Mouse (Mus musculus): ENCODE data around the gene Cct2. TPM values are rescaled to one million over a fixed set of nuclear protein-coding genes. Genes with fewer than 3 reads are reported as not detected.
A peak's percentile ranks its signal among the peaks of the same experiment; 100 is the strongest.
"Not testable (repeated sequence)": the region's sequence is repeated elsewhere in the genome, so short reads cannot be mapped to it uniquely, and the experiment has no call there.

Gene Cct2
- polyA plus RNA-seq, 1 experiment = 94.0 TPM

- no peak for DNase-seq (ENCODE audit: low read depth, low spot score)
- 4% methylated on average over 7 of the region's 7 CpGs for WGBS
Observed at GRCm38 (mm10) chr10:117064076-117064475, 462 bp upstream of the Cct2 start.

- 2% methylated on average over 15 of the region's 15 CpGs for WGBS
Observed at GRCm38 (mm10) chr10:117062894-117063253, 740 bp downstream of the Cct2 start.

GRCm38 (mm10) chr10:117055668-117056067 is 7.9 kb downstream of the Cct2 start:
- WGBS = 93% methylated on average over 4 of the region's 4 CpGs
- no peak for DNase-seq (ENCODE audit: low read depth, low spot score)

More at GRCm38 (mm10) chr10:117062894-117063253, 740 bp downstream of the Cct2 start:
- DNase-seq (ENCODE audit: low read depth, low spot score) = no peak

GRCm38 (mm10) chr10:117049961-117050597 is 13.5 kb downstream of the Cct2 start:
- DNase-seq (ENCODE audit: low read depth, low spot score) = no peak
- WGBS = 73% methylated on average over 4 of the region's 4 CpGs

- 66% methylated on average over 4 of the region's 4 CpGs for WGBS
- DNase-seq (ENCODE audit: low read depth, low spot score) = no peak
Observed at GRCm38 (mm10) chr10:117049253-117049652, 14.4 kb downstream of the Cct2 start.

GRCm38 (mm10) chr10:117045175-117046056 is 18.2 kb downstream of the Cct2 start, which contains the start of gene Lrrc10:
Gene Lrrc10, plus strand, starts transcription at chr10:117045341.
- DNase-seq (ENCODE audit: low read depth, low spot score) = no peak
- WGBS = 58% methylated on average over 40 of the region's 40 CpGs

GRCm38 (mm10) chr10:117043497-117044166 is 20.0 kb downstream of the Cct2 start:
- DNase-seq (ENCODE audit: low read depth, low spot score) = not testable (repeated sequence)
- WGBS = 24% methylated on average over 16 of the region's 16 CpGs

- 82% methylated on average over 14 of the region's 14 CpGs for WGBS
Observed at GRCm38 (mm10) chr10:117042295-117042694, 21.3 kb downstream of the Cct2 start.

GRCm38 (mm10) chr10:117040355-117040754 is 23.3 kb downstream of the Cct2 start:
- no peak for DNase-seq (ENCODE audit: low read depth, low spot score)
- WGBS = 62% methylated on average over 6 of the region's 6 CpGs

More at GRCm38 (mm10) chr10:117042295-117042694, 21.3 kb downstream of the Cct2 start:
- no peak for DNase-seq (ENCODE audit: low read depth, low spot score)

- 11% methylated on average over 8 of the region's 8 CpGs for WGBS
- DNase-seq (ENCODE audit: low read depth, low spot score) = peak; percentile 66
Observed at GRCm38 (mm10) chr10:117033785-117034184, 29.8 kb downstream of the Cct2 start.

- DNase-seq (ENCODE audit: low read depth, low spot score) = no peak
- WGBS = 90% methylated on average over 3 of the region's 3 CpGs
Observed at GRCm38 (mm10) chr10:117031160-117031559, 32.5 kb downstream of the Cct2 start.

- no peak for DNase-seq (ENCODE audit: low read depth, low spot score)
- 57% methylated on average over 8 of the region's 8 CpGs for WGBS
Observed at GRCm38 (mm10) chr10:117026176-117026575, 37.4 kb downstream of the Cct2 start.

GRCm38 (mm10) chr10:117025776-117026175 is 37.8 kb downstream of the Cct2 start:
- not testable (repeated sequence) for DNase-seq (ENCODE audit: low read depth, low spot score)

GRCm38 (mm10) chr10:117023693-117024092 is 39.9 kb downstream of the Cct2 start:
- WGBS = 36% methylated on average over 16 of the region's 16 CpGs
- DNase-seq (ENCODE audit: low read depth, low spot score) = no peak

- DNase-seq (ENCODE audit: low read depth, low spot score) = no peak
- 48% methylated on average over 21 of the region's 21 CpGs for WGBS
Observed at GRCm38 (mm10) chr10:117021020-117021754, 42.4 kb downstream of the Cct2 start.

- no peak for DNase-seq (ENCODE audit: low read depth, low spot score)
- WGBS = 83% methylated on average over 7 of the region's 7 CpGs
Observed at GRCm38 (mm10) chr10:117018281-117018840, 45.3 kb downstream of the Cct2 start.

GRCm38 (mm10) chr10:117014565-117014964 is 49.0 kb downstream of the Cct2 start:
- 68% methylated on average over 5 of the region's 5 CpGs for WGBS
- no peak for DNase-seq (ENCODE audit: low read depth, low spot score)

GRCm38 (mm10) chr10:117013689-117014390 is 49.8 kb downstream of the Cct2 start:
- no peak for DNase-seq (ENCODE audit: low read depth, low spot score)
- WGBS = 18% methylated on average over 12 of the region's 12 CpGs

GRCm38 (mm10) chr10:117011047-117011446 is 52.6 kb downstream of the Cct2 start:
- WGBS = 90% methylated on average over 8 of the region's 8 CpGs
- no peak for DNase-seq (ENCODE audit: low read depth, low spot score)
